Mouse (Mus musculus): ENCODE measurements at regions not wholly inside any gene's neighbourhood (a gene's known extent, or its start where the extent isn't known, plus 50 kb on each side); places are given as distances from the start of the nearest gene placed in this dataset.
A peak's percentile ranks its signal among the peaks of the same experiment; 100 is the strongest.

- DNase-seq (ENCODE audit: low read depth, low spot score) = peak; percentile 54
Measured at GRCm38 (mm10) chr1:182071922-182072321, 52.1 kb upstream of the Enah start.

GRCm38 (mm10) chr1:182073180-182073579 lies 51.4 kb upstream of the Srp9 start:
- no peak for DNase-seq (ENCODE audit: low read depth, low spot score)

DNA sequence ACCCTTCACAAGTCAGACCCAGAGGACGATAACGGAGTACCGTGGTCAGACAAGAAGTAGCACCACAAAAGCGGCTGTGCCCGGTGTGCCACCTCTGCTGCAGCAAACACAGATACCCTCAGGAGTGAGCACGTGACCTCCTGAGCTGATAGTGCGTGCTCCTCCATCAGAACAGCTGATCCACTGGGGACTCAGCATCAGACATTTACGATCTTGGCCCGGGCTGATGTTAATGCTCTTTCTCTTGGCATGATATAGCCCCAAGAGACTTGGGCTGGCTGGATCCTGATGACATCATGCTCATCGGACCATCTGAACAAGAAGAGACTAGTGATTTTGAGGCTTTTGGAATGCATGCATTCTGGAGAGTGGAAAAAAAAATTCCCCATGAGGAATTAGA lies 50.3 kb upstream of the Srp9 start:
- peak; percentile 95 for DNase-seq (ENCODE audit: low read depth, low spot score)

Data from 3T3-L1 (cell line).